Mouse (Mus musculus): ENCODE data around the gene Auts2.

GRCm38 (mm10) chr5:131631998-131632379 lies 911.2 kb downstream of the Auts2 start:
- no peak for TF ChIP-seq MAFK (IDR thresholded peaks at IDR 0.05; ENCODE audit: insufficient read depth, low read depth, low read length)
- no peak for TF ChIP-seq ZC3H11A (IDR thresholded peaks at IDR 0.05; ENCODE audit: borderline replicate concordance, low read depth, low read length)
- no peak for TF ChIP-seq HCFC1 (IDR thresholded peaks at IDR 0.05; ENCODE audit: borderline replicate concordance, insufficient read depth, low read length)
